Mouse (Mus musculus): Measurements from ENCODE around the gene Sh3bp2. TPM values are rescaled to one million over a fixed set of nuclear protein-coding genes. Genes with fewer than 3 reads are reported as not detected.
A peak's percentile ranks its signal among the peaks of the same experiment; 100 is the strongest.

Gene Sh3bp2
- polyA plus RNA-seq, 1 experiment = 14.3 TPM

DNA sequence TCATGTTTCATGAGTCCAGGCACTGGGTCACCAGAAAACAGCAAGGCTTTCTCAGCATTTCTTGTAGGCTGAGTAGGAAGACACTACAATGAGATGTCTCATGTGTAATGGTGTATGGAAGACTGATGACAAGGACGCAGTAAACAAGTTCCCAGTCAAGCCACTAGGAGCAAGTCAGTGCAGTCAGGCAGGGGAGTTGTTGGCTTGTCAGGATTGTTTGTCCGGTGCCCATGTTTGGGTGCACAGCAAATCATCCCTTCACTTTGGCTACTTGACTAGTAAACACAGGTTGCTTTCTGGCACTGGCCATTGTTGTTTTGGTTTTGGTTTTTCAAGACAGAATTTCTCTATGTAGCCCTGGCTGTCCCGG is 36.2 kb upstream of the Sh3bp2 start:
- TF ChIP-seq CEBPB (IDR thresholded peaks at IDR 0.05; ENCODE audit: insufficient read depth, poor library complexity, severe bottlenecking) = no peak
- peak; percentile 75 for TF ChIP-seq POLR2AphosphoS2 (IDR thresholded peaks at IDR 0.05; ENCODE audit: insufficient read length, low read depth)

GRCm38 (mm10) chr5:34496745-34497144 is 28.9 kb upstream of the Sh3bp2 start:
- Histone ChIP-seq H3K36me3 (ENCODE audit: control insufficient read depth, insufficient read depth) (peaks cover 12% of the 10 kb centered on the region), H3K79me2 (ENCODE audit: control insufficient read depth, insufficient read depth) (no peaks in the 10 kb centered on the region), H3K4me3 (no peak overlapping the region), H3K4me2 (ENCODE audit: low read depth) (no peak overlapping the region), H3ac (ENCODE audit: control insufficient read depth, insufficient read length) (no peak overlapping the region), H3K27me3 (ENCODE audit: control insufficient read depth, insufficient read depth, insufficient read length) (no peaks in the 10 kb centered on the region)
- TF ChIP-seq POLR2A (IDR thresholded peaks at IDR 0.05; ENCODE audit: insufficient read length, low read depth) = no peak
- no peak for TF ChIP-seq POLR2AphosphoS2 (IDR thresholded peaks at IDR 0.05; ENCODE audit: insufficient read length, low read depth)
- TF ChIP-seq USF1 (IDR thresholded peaks at IDR 0.05; ENCODE audit: low read depth) = no peak
- TF ChIP-seq E2F4 (IDR thresholded peaks at IDR 0.05; ENCODE audit: insufficient read depth) = no peak
- TF ChIP-seq TCF12 (IDR thresholded peaks at IDR 0.05; ENCODE audit: insufficient read depth, poor library complexity, severe bottlenecking) = no peak
- no peak for TF ChIP-seq TCF3 (IDR thresholded peaks at IDR 0.05; ENCODE audit: insufficient read length, low read depth)
- TF ChIP-seq SRF (IDR thresholded peaks at IDR 0.05; ENCODE audit: control insufficient read depth, insufficient read length, low read depth) = no peak
- no peak for TF ChIP-seq MYOD1 (IDR thresholded peaks at IDR 0.05; ENCODE audit: control insufficient read depth in 1 of 3, insufficient read length in 2 of 3, low read depth in 2 of 3)
- TF ChIP-seq REST (IDR thresholded peaks at IDR 0.05; ENCODE audit: insufficient read depth, insufficient read length) = no peak
- TF ChIP-seq MYOG (IDR thresholded peaks at IDR 0.05; ENCODE audit: control insufficient read depth in 1 of 3, insufficient read depth in 1 of 3, insufficient read length in 2 of 3, low read depth in 2 of 3) = no peak
- no peak for TF ChIP-seq CEBPB (IDR thresholded peaks at IDR 0.05; ENCODE audit: insufficient read depth, poor library complexity, severe bottlenecking)
- TF ChIP-seq MAX (IDR thresholded peaks at IDR 0.05; ENCODE audit: low read depth) = no peak

More for the DNA sequence above, 36.2 kb upstream of the Sh3bp2 start:
- peaks cover 6% of the 10 kb centered on the region for H3K36me3 ChIP-seq (ENCODE audit: control insufficient read depth, insufficient read depth)
- no peak overlapping the region for H3K4me3 ChIP-seq
- H3ac ChIP-seq (ENCODE audit: control insufficient read depth, insufficient read length) = no peak overlapping the region
- no peaks in the 10 kb centered on the region for H3K27me3 ChIP-seq (ENCODE audit: control insufficient read depth, insufficient read depth, insufficient read length)
- no peaks in the 10 kb centered on the region for H3K79me2 ChIP-seq (ENCODE audit: control insufficient read depth, insufficient read depth)
- H3K4me2 ChIP-seq (ENCODE audit: low read depth) = no peak overlapping the region

DNA sequence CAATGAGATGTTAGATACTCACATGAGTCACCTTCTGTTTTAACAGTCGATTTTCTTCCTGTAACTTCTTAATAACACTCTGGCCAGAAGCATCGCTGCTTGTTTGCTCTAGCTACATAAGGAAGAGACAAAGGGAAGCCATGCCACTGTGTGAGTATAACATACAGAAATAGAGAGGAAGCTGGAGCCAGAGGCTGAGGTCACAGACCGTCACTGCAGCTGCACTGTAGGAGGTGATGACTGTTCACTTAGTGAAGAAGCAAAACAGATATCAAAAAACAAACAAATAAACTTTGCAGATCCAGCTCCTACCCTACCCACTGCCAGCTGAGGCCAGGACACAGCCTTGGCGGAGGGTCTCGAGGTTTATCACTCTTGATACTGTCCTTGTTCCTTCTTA is 24.8 kb upstream of the Sh3bp2 start:
- Histone ChIP-seq H3ac (ENCODE audit: control insufficient read depth, insufficient read length) (no peak overlapping the region), H3K79me2 (ENCODE audit: control insufficient read depth, insufficient read depth) (no peaks in the 10 kb centered on the region), H3K27me3 (ENCODE audit: control insufficient read depth, insufficient read depth, insufficient read length) (no peaks in the 10 kb centered on the region), H3K4me2 (ENCODE audit: low read depth) (no peak overlapping the region), H3K4me3 (no peak overlapping the region), H3K36me3 (ENCODE audit: control insufficient read depth, insufficient read depth) (peaks cover 12% of the 10 kb centered on the region)
- no peak for TF ChIP-seq MYOD1 (IDR thresholded peaks at IDR 0.05; ENCODE audit: control insufficient read depth in 1 of 3, insufficient read length in 2 of 3, low read depth in 2 of 3)
- TF ChIP-seq POLR2AphosphoS2 (IDR thresholded peaks at IDR 0.05; ENCODE audit: insufficient read length, low read depth) = no peak
- TF ChIP-seq TCF3 (IDR thresholded peaks at IDR 0.05; ENCODE audit: insufficient read length, low read depth) = no peak
- TF ChIP-seq TCF12 (IDR thresholded peaks at IDR 0.05; ENCODE audit: insufficient read depth, poor library complexity, severe bottlenecking) = no peak
- TF ChIP-seq E2F4 (IDR thresholded peaks at IDR 0.05; ENCODE audit: insufficient read depth) = no peak
- TF ChIP-seq MAX (IDR thresholded peaks at IDR 0.05; ENCODE audit: low read depth) = no peak
- no peak for TF ChIP-seq SRF (IDR thresholded peaks at IDR 0.05; ENCODE audit: control insufficient read depth, insufficient read length, low read depth)
- TF ChIP-seq USF1 (IDR thresholded peaks at IDR 0.05; ENCODE audit: low read depth) = no peak
- no peak for TF ChIP-seq CEBPB (IDR thresholded peaks at IDR 0.05; ENCODE audit: insufficient read depth, poor library complexity, severe bottlenecking)
- no peak for TF ChIP-seq POLR2A (IDR thresholded peaks at IDR 0.05; ENCODE audit: insufficient read length, low read depth)
- TF ChIP-seq MYOG (IDR thresholded peaks at IDR 0.05; ENCODE audit: control insufficient read depth in 1 of 3, insufficient read depth in 1 of 3, insufficient read length in 2 of 3, low read depth in 2 of 3) = no peak
- no peak for TF ChIP-seq REST (IDR thresholded peaks at IDR 0.05; ENCODE audit: insufficient read depth, insufficient read length)

- Histone ChIP-seq H3K4me2 (ENCODE audit: low read depth) (no peak overlapping the region), H3K27me3 (ENCODE audit: control insufficient read depth, insufficient read depth, insufficient read length) (no peaks in the 10 kb centered on the region), H3K4me3 (no peak overlapping the region), H3K36me3 (ENCODE audit: control insufficient read depth, insufficient read depth) (peaks cover 7% of the 10 kb centered on the region), H3K79me2 (ENCODE audit: control insufficient read depth, insufficient read depth) (no peaks in the 10 kb centered on the region), H3ac (ENCODE audit: control insufficient read depth, insufficient read length) (no peak overlapping the region)
- TF ChIP-seq REST (IDR thresholded peaks at IDR 0.05; ENCODE audit: insufficient read depth, insufficient read length) = no peak
These were observed 24.1 kb upstream of the Sh3bp2 start for GRCm38 (mm10) chr5:34501588-34501987.

DNA sequence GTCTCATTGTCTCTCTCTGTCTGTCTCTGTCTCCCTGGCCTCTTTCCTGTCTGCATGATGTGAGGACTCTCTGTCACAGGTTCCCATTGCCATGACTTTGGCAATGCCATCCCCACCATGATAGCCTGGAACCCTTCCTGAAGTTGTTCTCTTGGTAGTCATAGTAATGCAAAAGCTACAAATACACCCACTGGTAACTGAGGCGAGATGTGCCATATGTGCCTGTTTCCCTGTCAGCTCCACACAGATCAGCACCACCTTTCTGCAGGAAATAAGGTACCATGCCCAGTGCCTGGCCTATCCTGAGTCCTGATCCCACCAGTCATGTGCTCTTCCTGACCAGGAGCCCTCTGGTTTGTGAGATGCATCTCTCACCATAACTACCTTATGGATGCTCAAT is 23.2 kb upstream of the Sh3bp2 start:
- H3ac ChIP-seq (ENCODE audit: control insufficient read depth, insufficient read length) = no peak overlapping the region
- H3K36me3 ChIP-seq (ENCODE audit: control insufficient read depth, insufficient read depth) = peaks cover 7% of the 10 kb centered on the region
- H3K27me3 ChIP-seq (ENCODE audit: control insufficient read depth, insufficient read depth, insufficient read length) = no peaks in the 10 kb centered on the region
- no peaks in the 10 kb centered on the region for H3K79me2 ChIP-seq (ENCODE audit: control insufficient read depth, insufficient read depth)
- no peak for TF ChIP-seq MAX (IDR thresholded peaks at IDR 0.05; ENCODE audit: low read depth)
- no peak for TF ChIP-seq POLR2A (IDR thresholded peaks at IDR 0.05; ENCODE audit: insufficient read length, low read depth)
- TF ChIP-seq CEBPB (IDR thresholded peaks at IDR 0.05; ENCODE audit: insufficient read depth, poor library complexity, severe bottlenecking) = no peak
- TF ChIP-seq TCF3 (IDR thresholded peaks at IDR 0.05; ENCODE audit: insufficient read length, low read depth) = no peak
- TF ChIP-seq MYOD1 (IDR thresholded peaks at IDR 0.05; ENCODE audit: control insufficient read depth in 1 of 3, insufficient read length in 2 of 3, low read depth in 2 of 3) = no peak
- TF ChIP-seq POLR2AphosphoS2 (IDR thresholded peaks at IDR 0.05; ENCODE audit: insufficient read length, low read depth) = no peak
- TF ChIP-seq REST (IDR thresholded peaks at IDR 0.05; ENCODE audit: insufficient read depth, insufficient read length) = no peak
- TF ChIP-seq SRF (IDR thresholded peaks at IDR 0.05; ENCODE audit: control insufficient read depth, insufficient read length, low read depth) = no peak
- TF ChIP-seq USF1 (IDR thresholded peaks at IDR 0.05; ENCODE audit: low read depth) = no peak
- TF ChIP-seq TCF12 (IDR thresholded peaks at IDR 0.05; ENCODE audit: insufficient read depth, poor library complexity, severe bottlenecking) = no peak
- no peak overlapping the region for H3K4me3 ChIP-seq
- no peak overlapping the region for H3K4me2 ChIP-seq (ENCODE audit: low read depth)
